Mouse (Mus musculus): ENCODE results near the gene 5330417C22Rik. TPM values are rescaled to one million over a fixed set of nuclear protein-coding genes. Genes with fewer than 3 reads are reported as not detected.

The 5330417C22Rik gene
- polyA plus RNA-seq, 1 experiment from 2014 or later: 9.5 TPM

- H3K27ac ChIP-seq (ENCODE audit: low read depth): no peak overlapping the region
- H3K9me3 ChIP-seq (ENCODE audit: control insufficient read depth, low read length): peaks cover 14% of the 10 kb centered on the region; the same call in 1 of the 2 replicates
- no peak overlapping the region for H3K9ac ChIP-seq (ENCODE audit: low read length)
- no peak overlapping the region for H3K4me3 ChIP-seq (ENCODE audit: low read depth, low read length)
- DNase-seq (ENCODE audit: low spot score): no peak
- 54% methylated on average over 8 of the region's 8 CpGs for WGBS
- ATAC-seq (replicated peaks; ENCODE audit: low FRiP score, low TSS enrichment, low read depth): no peak
- 0 out of 2 replicates have a peak, but pooled peaks cover 6% of the 10 kb centered on the region for H3K4me1 ChIP-seq (replicated peaks; ENCODE audit: control insufficient read depth, insufficient read depth, low read length)
- 0 out of 2 replicates have a peak, but pooled peaks cover 18% of the 10 kb centered on the region for H3K36me3 ChIP-seq (ENCODE audit: control insufficient read depth, insufficient read depth, low read length)
- no peaks in the 10 kb centered on the region for H3K27me3 ChIP-seq (replicated peaks; ENCODE audit: control insufficient read depth, insufficient read depth, low read length)
- H3K4me2 ChIP-seq (ENCODE audit: low read length): no peak overlapping the region
Measured at GRCm38 (mm10) chr3:108409656-108410358, 126.5 kb downstream of the 5330417C22Rik start.

GRCm38 (mm10) chr3:108408517-108409008, 127.8 kb downstream of the 5330417C22Rik start:
- peaks cover 6% of the 10 kb centered on the region; the same call in 1 of the 2 replicates for H3K9me3 ChIP-seq (ENCODE audit: control insufficient read depth, low read length)
- no peak overlapping the region for H3K9ac ChIP-seq (ENCODE audit: low read length)
- no peaks in the 10 kb centered on the region for H3K27me3 ChIP-seq (replicated peaks; ENCODE audit: control insufficient read depth, insufficient read depth, low read length)
- H3K36me3 ChIP-seq (ENCODE audit: control insufficient read depth, insufficient read depth, low read length): 0 out of 2 replicates have a peak, but pooled peaks cover 18% of the 10 kb centered on the region
- H3K4me1 ChIP-seq (replicated peaks; ENCODE audit: control insufficient read depth, insufficient read depth, low read length): 0 out of 2 replicates have a peak, but pooled peaks cover 6% of the 10 kb centered on the region
- ATAC-seq (replicated peaks; ENCODE audit: low FRiP score, low TSS enrichment, low read depth): no peak
- no peak overlapping the region for H3K27ac ChIP-seq (ENCODE audit: low read depth)
- no peak overlapping the region for H3K4me3 ChIP-seq (ENCODE audit: low read depth, low read length)
- no peak for DNase-seq (ENCODE audit: low spot score)
- no peak overlapping the region for H3K4me2 ChIP-seq (ENCODE audit: low read length)
- whole genome bisulfite sequencing: 85% methylated on average over 8 of the region's 8 CpGs

GRCm38 (mm10) chr3:108406306-108406885, 129.9 kb downstream of the 5330417C22Rik start:
- H3K4me1 ChIP-seq (replicated peaks; ENCODE audit: control insufficient read depth, insufficient read depth, low read length): 0 out of 2 replicates have a peak, but pooled peaks cover 6% of the 10 kb centered on the region

More at GRCm38 (mm10) chr3:108406306-108406885, 129.9 kb downstream of the 5330417C22Rik start:
- no peaks in the 10 kb centered on the region for H3K27me3 ChIP-seq (replicated peaks; ENCODE audit: control insufficient read depth, insufficient read depth, low read length)
- no peaks in the 10 kb centered on the region for H3K9me3 ChIP-seq (ENCODE audit: control insufficient read depth, low read length)
- 89% methylated on average over 24 of the region's 24 CpGs for WGBS
- no peak for ATAC-seq (replicated peaks; ENCODE audit: low FRiP score, low TSS enrichment, low read depth)
- DNase-seq (ENCODE audit: low spot score): no peak
- no peak overlapping the region for H3K27ac ChIP-seq (ENCODE audit: low read depth)
- H3K36me3 ChIP-seq (ENCODE audit: control insufficient read depth, insufficient read depth, low read length): 0 out of 2 replicates have a peak, but pooled peaks cover 5% of the 10 kb centered on the region
- no peak overlapping the region for H3K9ac ChIP-seq (ENCODE audit: low read length)
- no peak overlapping the region for H3K4me3 ChIP-seq (ENCODE audit: low read depth, low read length)
- H3K4me2 ChIP-seq (ENCODE audit: low read length): no peak overlapping the region

Small RNAs within 50 kb of the gene (microRNA-seq; reads per million reads assigned to microRNA genes)
- not detected for gene Gm22860

Other genes with a start within 250 kb of the 5330417C22Rik start
- gene Mybphl, start 171.6 kb downstream of the 5330417C22Rik start, polyA plus RNA-seq (2014; fragmentation: Nextera tagmentation; extraction: Ambion mirVana): not detected in 2 replicates
- 35.1 and 41.4 TPM in 2 replicates for gene Psrc1, start 152.7 kb downstream of the 5330417C22Rik start, polyA plus RNA-seq (2014; fragmentation: Nextera tagmentation; extraction: Ambion mirVana)
- 7.8 and 7.9 TPM in 2 replicates for gene Celsr2, start 121.0 kb downstream of the 5330417C22Rik start, polyA plus RNA-seq (2014; fragmentation: Nextera tagmentation; extraction: Ambion mirVana)
- gene Sars, start 91.3 kb downstream of the 5330417C22Rik start, polyA plus RNA-seq (2014; fragmentation: Nextera tagmentation; extraction: Ambion mirVana): 136 and 140 TPM in 2 replicates
- gene 1700013F07Rik, start 2.4 kb downstream of the 5330417C22Rik start, polyA plus RNA-seq (2014; fragmentation: Nextera tagmentation; extraction: Ambion mirVana): not detected in 2 replicates
- gene Tmem167b, start 25.9 kb upstream of the 5330417C22Rik start, polyA plus RNA-seq (2014; fragmentation: Nextera tagmentation; extraction: Ambion mirVana): 34.9 and 37.9 TPM in 2 replicates
- gene Taf13, start 35.2 kb upstream of the 5330417C22Rik start, polyA plus RNA-seq (2014; fragmentation: Nextera tagmentation; extraction: Ambion mirVana): 35.9 and 38.1 TPM in 2 replicates
- 10.8 and 11.2 TPM in 2 replicates for gene Wdr47, start 54.7 kb upstream of the 5330417C22Rik start, polyA plus RNA-seq (2014; fragmentation: Nextera tagmentation; extraction: Ambion mirVana)
- gene Clcc1, start 117.4 kb upstream of the 5330417C22Rik start, polyA plus RNA-seq (2014; fragmentation: Nextera tagmentation; extraction: Ambion mirVana): 70.9 and 72.6 TPM in 2 replicates
- 55.8 and 68.3 TPM in 2 replicates for gene Gpsm2, start 185.8 kb upstream of the 5330417C22Rik start, polyA plus RNA-seq (2014; fragmentation: Nextera tagmentation; extraction: Ambion mirVana)
- gene Aknad1, start 203.1 kb upstream of the 5330417C22Rik start, polyA plus RNA-seq (2014; fragmentation: Nextera tagmentation; extraction: Ambion mirVana): 0.20 and 0.63 TPM in 2 replicates